Mouse (Mus musculus) CD4-positive, CD25-positive, alpha-beta regulatory T cell, adult 4 months (primary cell): ENCODE measurements around the gene Fsip1. TPM values are rescaled to one million over a fixed set of nuclear protein-coding genes. Genes with fewer than 3 reads are reported as not detected.

Source experiments
- ATAC-seq: one replicate; pipeline ENCODE4 v1.8.0; 2017
- polyA plus RNA-seq, 2 experiments: library from polyadenylated mRNA; unstranded; fragments of 100-300 nt; shearing (Covaris generic); gene quantifications; one replicate each; pipeline ENCODE4 v1.2.1; 2017

Fsip1 gene
- polyA plus RNA-seq, 2 experiments from 2014 or later: not detected

- no peak for ATAC-seq
These were observed 134.5 kb downstream of the Fsip1 start for GRCm38 (mm10) chr2:118122291-118122690.

GRCm38 (mm10) chr2:118120751-118121150, 136.0 kb downstream of the Fsip1 start:
- no peak for ATAC-seq

DNA sequence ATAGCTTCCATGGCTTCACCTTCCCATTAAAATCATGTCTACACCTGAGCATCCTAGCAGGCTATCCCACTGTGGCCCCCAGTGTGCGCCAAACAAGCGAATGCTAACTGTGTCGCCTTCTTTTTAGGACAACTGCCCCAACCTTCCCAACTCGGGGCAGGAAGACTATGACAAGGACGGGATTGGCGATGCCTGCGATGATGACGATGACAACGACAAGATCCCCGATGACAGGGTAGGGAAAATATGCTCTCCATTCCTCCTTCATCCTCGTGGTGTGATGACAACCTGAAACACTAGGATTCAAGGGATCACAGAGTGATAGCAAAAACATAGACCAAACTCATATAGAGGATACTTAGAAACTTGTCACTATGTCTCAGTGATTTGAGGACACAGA, 136.7 kb downstream of the Fsip1 start:
- no peak for ATAC-seq

DNA sequence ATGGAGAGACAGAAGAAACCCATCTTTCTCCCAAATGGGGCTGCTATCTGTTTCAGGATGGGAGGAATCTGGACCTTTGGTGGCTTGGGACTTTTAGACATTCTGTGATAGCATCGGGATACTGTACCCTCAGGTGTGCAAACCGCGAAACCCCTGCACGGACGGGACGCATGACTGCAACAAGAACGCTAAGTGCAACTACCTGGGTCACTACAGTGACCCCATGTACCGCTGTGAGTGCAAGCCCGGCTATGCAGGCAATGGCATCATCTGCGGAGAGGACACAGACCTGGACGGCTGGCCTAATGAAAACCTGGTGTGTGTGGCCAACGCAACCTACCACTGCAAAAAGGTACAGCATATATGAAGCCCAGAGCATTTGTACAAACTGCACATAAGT, 137.1 kb downstream of the Fsip1 start:
- ATAC-seq: no peak

DNA sequence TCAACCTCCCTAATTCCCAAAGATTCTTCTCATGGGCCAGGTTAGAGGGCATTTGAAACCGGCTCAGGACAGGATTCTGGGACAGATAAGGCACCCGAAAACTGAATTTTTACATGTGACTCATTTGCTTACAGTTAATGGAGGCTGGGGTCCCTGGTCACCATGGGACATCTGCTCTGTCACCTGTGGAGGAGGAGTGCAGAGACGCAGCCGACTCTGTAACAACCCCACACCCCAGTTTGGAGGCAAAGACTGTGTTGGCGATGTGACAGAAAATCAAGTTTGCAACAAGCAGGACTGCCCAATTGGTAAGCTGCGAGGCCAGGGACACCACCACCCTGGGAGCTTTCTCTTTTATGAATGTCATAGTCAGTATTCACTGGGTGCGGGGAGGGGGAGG, 138.3 kb downstream of the Fsip1 start:
- no peak for ATAC-seq

DNA sequence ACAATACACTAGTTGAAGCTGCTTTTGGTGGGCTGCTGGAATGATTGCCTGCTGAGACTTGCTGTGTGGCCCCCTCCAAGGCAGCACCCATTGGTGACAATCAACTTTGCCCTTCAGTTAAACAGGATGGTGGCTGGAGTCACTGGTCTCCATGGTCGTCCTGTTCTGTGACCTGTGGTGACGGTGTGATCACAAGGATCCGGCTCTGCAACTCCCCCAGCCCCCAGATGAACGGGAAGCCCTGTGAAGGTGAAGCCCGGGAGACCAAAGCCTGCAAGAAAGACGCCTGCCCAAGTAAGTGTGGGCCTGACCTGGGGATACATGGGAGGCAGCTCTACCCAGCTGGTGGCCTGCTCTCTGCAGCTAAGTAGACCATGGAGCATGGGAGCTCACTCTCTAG, 138.7 kb downstream of the Fsip1 start:
- no peak for ATAC-seq

- no peak for ATAC-seq
These were observed 139.4 kb downstream of the Fsip1 start for GRCm38 (mm10) chr2:118117401-118117800.

- ATAC-seq: no peak
These were observed 139.9 kb downstream of the Fsip1 start for GRCm38 (mm10) chr2:118116754-118117290.

- no peak for ATAC-seq
These were observed 140.6 kb downstream of the Fsip1 start for GRCm38 (mm10) chr2:118116180-118116579.

DNA sequence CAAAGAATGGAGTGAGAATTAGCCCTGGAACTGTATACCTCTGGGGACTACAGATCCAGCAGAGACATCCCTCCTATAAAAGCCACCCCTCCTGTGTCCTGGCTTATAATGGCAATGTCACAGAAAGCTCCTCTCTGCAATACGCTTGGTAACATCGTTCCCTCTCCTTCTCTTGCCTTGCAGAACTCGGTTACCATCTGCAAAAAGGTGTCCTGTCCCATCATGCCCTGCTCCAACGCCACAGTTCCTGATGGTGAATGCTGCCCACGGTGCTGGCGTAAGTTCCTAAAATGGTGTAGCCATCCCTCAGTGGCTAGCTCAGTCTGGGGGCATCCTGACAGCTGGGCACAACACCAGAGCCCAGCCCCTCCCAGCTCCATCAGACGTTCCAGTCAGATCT, 141.1 kb downstream of the Fsip1 start:
- no peak for ATAC-seq

GRCm38 (mm10) chr2:118114671-118115070, 142.1 kb downstream of the Fsip1 start:
- no peak for ATAC-seq

DNA sequence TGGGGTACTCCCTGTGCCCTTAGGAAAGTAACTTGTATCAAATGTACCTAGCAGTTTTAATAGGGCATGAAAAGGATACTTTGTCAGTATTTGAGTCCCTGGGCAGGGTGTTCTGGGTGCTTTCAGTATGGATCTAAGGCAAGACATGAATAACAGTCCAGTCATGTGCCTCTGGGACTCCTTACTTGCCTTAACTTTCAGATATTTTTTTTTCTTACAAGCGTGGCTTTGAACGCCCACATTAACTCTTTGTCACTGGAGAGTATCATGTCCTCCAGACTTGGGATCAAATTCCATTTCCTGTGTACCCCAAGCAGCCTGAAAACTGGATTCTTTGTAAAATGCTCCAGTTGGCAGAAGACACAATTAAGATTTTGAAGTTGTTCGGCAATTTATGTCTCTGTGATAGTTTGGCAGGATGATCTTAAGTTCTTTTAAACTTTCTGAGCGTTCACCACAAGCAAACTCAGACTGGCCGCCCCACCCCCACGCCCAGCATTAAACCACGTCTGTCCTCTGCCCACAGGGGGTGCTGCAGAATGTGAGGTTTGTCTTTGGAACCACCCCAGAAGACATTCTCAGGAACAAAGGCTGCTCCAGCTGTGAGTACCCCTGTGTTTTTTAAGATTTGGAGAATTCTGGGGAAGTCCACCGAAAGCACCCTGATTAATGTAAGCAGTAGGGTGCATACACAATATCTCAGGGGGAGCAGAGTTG, 142.8 kb downstream of the Fsip1 start:
- ATAC-seq: no peak

DNA sequence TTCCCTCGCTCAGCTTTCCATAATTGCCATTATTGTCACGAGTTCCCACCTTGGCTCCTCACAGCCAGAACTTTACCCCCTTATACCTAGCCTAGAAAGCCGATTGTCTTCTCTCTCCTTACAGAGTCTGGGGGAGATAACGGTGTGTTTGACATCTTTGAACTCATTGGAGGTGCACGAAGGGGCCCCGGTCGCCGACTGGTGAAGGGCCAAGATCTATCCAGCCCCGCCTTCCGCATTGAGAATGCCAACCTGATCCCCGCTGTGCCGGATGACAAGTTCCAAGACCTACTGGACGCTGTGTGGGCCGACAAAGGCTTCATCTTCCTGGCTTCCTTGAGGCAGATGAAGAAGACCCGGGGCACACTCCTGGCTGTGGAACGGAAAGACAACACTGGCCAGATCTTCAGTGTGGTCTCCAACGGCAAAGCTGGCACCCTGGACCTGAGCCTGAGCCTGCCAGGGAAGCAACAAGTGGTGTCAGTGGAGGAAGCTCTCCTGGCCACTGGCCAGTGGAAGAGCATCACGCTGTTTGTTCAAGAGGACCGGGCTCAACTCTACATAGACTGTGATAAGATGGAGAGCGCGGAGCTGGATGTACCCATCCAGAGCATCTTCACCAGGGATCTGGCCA, 143.8 kb downstream of the Fsip1 start:
- ATAC-seq: no peak

DNA sequence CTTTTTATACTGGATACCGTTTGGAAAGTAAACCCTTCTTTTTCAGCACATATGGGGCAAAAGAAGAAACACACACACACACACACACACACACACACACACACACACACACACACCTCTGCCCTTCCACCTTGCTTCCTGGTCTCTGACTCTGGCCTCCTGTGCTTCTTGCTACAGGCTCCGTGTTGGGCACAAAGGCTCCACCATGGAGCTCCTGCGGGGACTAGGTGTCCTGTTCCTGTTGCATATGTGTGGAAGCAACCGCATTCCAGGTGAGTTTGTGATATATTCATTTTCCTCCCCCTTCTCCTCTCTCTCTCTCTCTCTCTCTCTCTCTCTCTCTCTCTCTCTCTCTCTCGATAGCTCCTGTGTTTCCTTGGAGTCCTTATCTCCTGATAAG, 144.3 kb downstream of the Fsip1 start:
- ATAC-seq: no peak

DNA sequence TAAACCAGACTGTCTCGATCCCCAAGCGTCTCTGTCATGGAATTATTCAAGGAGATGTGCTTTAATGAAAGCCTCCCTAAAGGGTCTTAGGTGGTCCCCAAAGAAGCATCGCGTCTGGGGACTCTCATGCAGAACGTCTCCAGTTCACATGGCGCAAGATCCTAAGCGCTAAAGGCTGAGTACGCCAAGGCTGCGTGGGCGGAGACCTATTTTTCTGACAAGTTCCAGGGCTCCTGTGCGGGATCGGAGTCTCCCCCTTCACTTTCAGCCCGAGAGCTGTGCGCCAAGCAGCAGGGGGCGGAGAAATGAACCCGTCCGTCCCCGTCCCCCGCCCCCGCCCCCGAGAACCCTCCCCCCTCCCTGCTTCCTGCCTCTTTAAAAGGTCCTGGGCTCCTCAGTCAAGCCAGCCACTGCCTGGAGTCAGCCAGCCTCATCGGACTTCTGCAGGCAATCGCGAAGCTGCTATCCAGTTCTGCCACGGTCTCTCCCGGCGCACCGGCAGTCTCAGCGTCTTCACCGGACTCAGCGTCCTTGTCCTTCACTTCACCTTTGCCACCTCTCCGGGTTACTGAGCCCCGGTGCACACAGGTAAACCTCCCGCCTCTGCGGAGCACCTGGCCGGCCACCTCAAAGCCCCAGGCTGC, 145.2 kb downstream of the Fsip1 start, which contains the start of gene Thbs1:
Thbs1 (plus strand) TSS at position 389 of the 644 bp plus-strand sequence.
- ATAC-seq: no peak

DNA sequence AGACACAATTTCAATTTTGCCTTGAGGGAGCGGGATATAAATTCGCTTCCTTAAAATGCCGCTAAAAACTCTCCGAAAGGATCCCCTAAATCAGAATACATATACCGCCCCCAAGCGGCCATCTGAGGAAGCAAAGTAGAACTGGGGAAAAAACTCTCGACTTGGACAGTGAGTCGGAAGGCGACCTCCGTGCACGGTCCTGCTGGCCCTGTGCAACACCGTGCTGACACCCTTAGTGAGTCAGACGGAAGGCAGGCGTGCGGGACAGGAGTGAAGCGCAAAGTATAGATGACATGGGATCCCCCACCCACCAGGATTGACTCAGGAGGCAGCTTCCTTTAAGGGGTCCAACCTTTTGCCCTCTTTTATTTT, 145.7 kb downstream of the Fsip1 start:
- no peak for ATAC-seq

GRCm38 (mm10) chr2:118110225-118110915, 146.4 kb downstream of the Fsip1 start:
- ATAC-seq: no peak

GRCm38 (mm10) chr2:118102169-118102568, 154.6 kb downstream of the Fsip1 start:
- no peak for ATAC-seq

DNA sequence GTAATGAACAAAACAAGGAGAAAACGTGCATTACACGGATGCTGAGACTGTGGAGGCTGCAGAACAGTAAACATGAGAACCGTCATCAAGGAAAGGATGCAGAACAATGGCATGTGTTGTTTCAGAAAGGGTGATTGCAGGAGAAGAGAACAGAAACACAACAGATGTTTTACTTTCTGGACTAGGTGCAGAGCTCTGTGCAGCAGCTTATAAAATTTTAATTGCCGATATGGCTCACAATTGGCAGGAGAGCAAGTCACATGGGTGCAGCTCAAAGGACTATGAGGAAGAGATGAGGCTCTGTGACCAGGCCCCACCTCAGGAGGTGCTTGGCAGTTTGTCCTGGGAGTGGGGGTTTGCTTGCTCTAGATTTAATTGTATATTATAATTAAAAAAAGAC, 157.7 kb downstream of the Fsip1 start:
- no peak for ATAC-seq

DNA sequence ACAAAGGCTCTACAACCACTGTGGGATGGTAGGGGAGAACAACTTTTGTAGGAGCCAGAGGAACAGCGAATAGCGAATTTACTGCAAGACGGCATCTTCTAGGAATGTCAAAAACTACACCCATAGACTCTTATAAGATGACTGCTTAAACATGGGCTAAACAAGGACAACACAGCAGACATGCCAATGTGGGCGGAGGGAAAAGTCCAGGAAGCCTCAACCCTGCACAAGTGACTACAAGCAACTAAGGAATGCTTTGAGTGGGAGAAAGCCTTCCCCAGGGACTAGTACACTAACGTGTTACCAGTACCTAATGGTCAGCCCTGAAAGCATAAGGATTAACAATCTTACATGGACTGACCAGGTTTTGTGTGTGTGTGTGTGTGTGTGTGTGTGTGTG, 165.5 kb downstream of the Fsip1 start:
- no peak for ATAC-seq

DNA sequence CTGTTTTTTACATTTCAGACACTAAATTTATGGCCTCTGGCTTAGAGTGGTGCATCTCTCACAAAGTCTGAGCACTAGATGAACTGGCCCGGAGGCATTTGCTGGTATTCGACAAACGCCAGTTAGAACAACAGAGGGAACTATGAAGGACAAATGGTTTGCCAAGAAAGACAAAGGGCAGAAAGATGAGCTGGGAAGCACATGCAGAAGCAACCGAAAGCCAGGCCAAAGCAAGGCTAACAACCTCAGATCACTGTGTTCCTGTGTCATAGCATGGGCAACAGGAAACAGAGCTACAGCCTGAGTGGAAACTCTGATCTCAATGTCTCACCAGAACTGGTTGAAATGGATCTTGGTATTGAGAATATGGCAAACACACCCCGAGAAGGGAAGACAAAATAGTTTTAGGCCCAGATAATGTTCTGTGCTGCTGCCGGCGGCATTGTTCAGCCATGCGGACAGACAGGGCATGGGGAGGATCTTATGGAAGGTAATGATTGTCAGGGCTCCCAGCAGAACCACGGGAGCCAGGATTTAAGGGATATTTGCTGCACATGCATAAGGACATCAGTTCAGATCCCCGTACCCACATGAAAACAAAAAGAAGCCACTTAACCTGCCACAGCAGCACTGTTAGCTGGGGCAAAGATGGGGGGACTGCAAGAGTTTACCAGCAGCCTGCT, 169.6 kb downstream of the Fsip1 start:
- ATAC-seq: no peak

DNA sequence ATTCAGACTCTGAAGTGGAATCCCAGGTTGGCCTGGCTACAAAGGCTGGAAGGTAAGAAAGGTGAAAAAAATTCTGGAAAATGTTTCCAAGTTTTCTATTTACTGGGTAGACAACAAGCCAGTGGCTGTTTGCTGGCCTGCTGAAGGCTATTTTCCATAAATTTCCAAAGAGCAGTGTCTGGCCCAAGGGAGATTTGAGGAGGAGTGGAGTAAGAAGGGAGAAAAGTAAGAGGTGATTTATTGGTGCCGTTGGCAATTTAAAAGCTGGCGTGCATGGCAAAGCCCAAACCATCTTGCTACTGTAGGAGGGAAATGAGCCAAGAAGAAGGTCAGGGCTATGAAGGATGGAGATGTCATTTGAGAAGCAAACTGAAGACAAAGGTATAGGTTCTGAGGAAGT, 171.1 kb downstream of the Fsip1 start:
- no peak for ATAC-seq

GRCm38 (mm10) chr2:118084693-118085092, 172.1 kb downstream of the Fsip1 start:
- ATAC-seq: no peak
